Mouse (Mus musculus) heart, embryonic 16.5 days (tissue): ENCODE data around the gene Aco2. TPM values are rescaled to one million over a fixed set of nuclear protein-coding genes. Genes with fewer than 3 reads are reported as not detected.
A peak's percentile ranks its signal among the peaks of the same experiment; 100 is the strongest.

Experiments
- ATAC-seq: fragments of 200-750 bp; cut with Nextera tagmentation; replicated peaks from 2 replicates; pipeline ENCODE4 v1.8.0; 2017; ENCODE audit warnings: moderate number of reproducible peaks; ENCODE audit not compliant: insufficient read depth, low FRiP score; ENCODE audit errors: extremely low read depth
- H3K27ac ChIP-seq: fragments of 300-500 bp; sonication (generic); 2 replicates; pipeline ENCODE4 v1.5.1; 2014; ENCODE audit warnings: mild to moderate bottlenecking, low read length, control low read depth, moderate library complexity
- H3K27me3 ChIP-seq: fragments of 300-500 bp; sonication (generic); 2 replicates; pipeline ENCODE4 v1.6.1; 2014; ENCODE audit warnings: low read length, mixed read lengths; ENCODE audit not compliant: control insufficient read depth, insufficient read depth
- H3K36me3 ChIP-seq: fragments of 300-500 bp; sonication (generic); 2 replicates; pipeline ENCODE4 v1.6.1; 2014; ENCODE audit not compliant: control insufficient read depth, insufficient read depth
- H3K4me1 ChIP-seq: fragments of 300-500 bp; sonication (generic); 2 replicates; pipeline ENCODE4 v1.6.1; 2014; ENCODE audit warnings: low read length, mixed read lengths; ENCODE audit not compliant: control insufficient read depth, insufficient read depth
- H3K4me2 ChIP-seq: fragments of 300-500 bp; sonication (generic); 2 replicates; pipeline ENCODE4 v1.6.1; 2014; ENCODE audit warnings: low read depth, mild to moderate bottlenecking, control low read depth, low read length
- H3K4me3 ChIP-seq: fragments of 300-500 bp; sonication (generic); 2 replicates; pipeline ENCODE4 v1.5.1; 2014; ENCODE audit warnings: mild to moderate bottlenecking, control low read depth, low read length
- H3K9ac ChIP-seq: fragments of 300-500 bp; sonication (generic); 2 replicates; pipeline ENCODE4 v1.6.1; 2014; ENCODE audit warnings: low read length, control low read depth
- H3K9me3 ChIP-seq: fragments of 300-500 bp; sonication (generic); replicated peaks from 2 replicates; pipeline ENCODE4 v1.6.1; 2016; ENCODE audit warnings: low read length; ENCODE audit not compliant: control insufficient read depth
- WGBS: fragments of 180-500 bp; shearing (Covaris S2); extraction: QIAGEN DNeasy Blood & Tissue Kit; methylation state at CpG from one replicate; pipeline ENCODE4 v1.1.7; 2014; 5-methylcytosine and 5-hydroxymethylcytosine counted together
- polyA plus RNA-seq: library from polyadenylated mRNA; unstranded; fragments of >200 nt; fragmentation: Nextera tagmentation; extraction: Ambion mirVana; gene quantifications from 2 replicates; pipeline ENCODE4 v1.2.1, GENCODE M21; 2015

Gene Aco2
- 769 and 804 TPM in 2 replicates for polyA plus RNA-seq

- H3K4me3 ChIP-seq, result peak within 1 kb of the TSS; percentile 99
- ATAC-seq, result peak; percentile 90
- H3K9ac ChIP-seq, result peak within 1 kb of the TSS; percentile 99
- H3K36me3 ChIP-seq, result peaks cover 25% of the 10 kb centered on the region
- no peaks in the 10 kb centered on the region for H3K27me3 ChIP-seq
- H3K9me3 ChIP-seq, result no peaks in the 10 kb centered on the region
- H3K27ac ChIP-seq, result peak within 1 kb of the TSS; percentile 99
- peak within 1 kb of the TSS; percentile 96 for H3K4me2 ChIP-seq
- H3K4me1 ChIP-seq, result peaks cover 22% of the 10 kb centered on the region
- under 1% methylated on average over 53 of the region's 53 CpGs for WGBS
These were observed at the start of gene Aco2 for GRCm38 (mm10) chr15:81872262-81873136. Gene Aco2, plus strand, starts transcription at chr15:81872309.

GRCm38 (mm10) chr15:81822631-81823030 is 49.5 kb upstream of the Aco2 start:
- WGBS, result 76% methylated on average over 3 of the region's 3 CpGs
- Histone ChIP-seq H3K4me2 (no peak overlapping the region), H3K27ac (no peak overlapping the region), H3K36me3 (peaks cover 30% of the 10 kb centered on the region), H3K4me1 (no peaks in the 10 kb centered on the region), H3K27me3 (no peaks in the 10 kb centered on the region), H3K9ac (no peak overlapping the region), H3K4me3 (no peak overlapping the region), H3K9me3 (no peaks in the 10 kb centered on the region)
- no peak for ATAC-seq

- Histone ChIP-seq H3K4me1 (no peaks in the 10 kb centered on the region), H3K9ac (no peak overlapping the region), H3K4me3 (no peak overlapping the region), H3K27ac (no peak overlapping the region), H3K36me3 (peaks cover 24% of the 10 kb centered on the region), H3K27me3 (no peaks in the 10 kb centered on the region), H3K4me2 (no peak overlapping the region), H3K9me3 (no peaks in the 10 kb centered on the region)
- 77% methylated on average over 3 of the region's 3 CpGs for WGBS
- no peak for ATAC-seq
These were observed 47.3 kb upstream of the Aco2 start for GRCm38 (mm10) chr15:81824832-81825231.

- H3K27ac ChIP-seq, result no peak overlapping the region
- H3K4me3 ChIP-seq, result no peak overlapping the region
- WGBS, result 70% methylated on average over 7 of the region's 7 CpGs
- no peak overlapping the region for H3K4me2 ChIP-seq
- no peak overlapping the region for H3K9ac ChIP-seq
- no peaks in the 10 kb centered on the region for H3K9me3 ChIP-seq
- no peak for ATAC-seq
- no peaks in the 10 kb centered on the region for H3K27me3 ChIP-seq
- peaks cover 15% of the 10 kb centered on the region for H3K4me1 ChIP-seq
- peaks cover 16% of the 10 kb centered on the region for H3K36me3 ChIP-seq
These were observed 43.5 kb upstream of the Aco2 start for GRCm38 (mm10) chr15:81828426-81829207.

GRCm38 (mm10) chr15:81829208-81829580 is 42.9 kb upstream of the Aco2 start:
- H3K9ac ChIP-seq, result no peak overlapping the region
- WGBS, result 61% methylated on average over 2 of the region's 2 CpGs
- no peak for ATAC-seq
- H3K4me1 ChIP-seq, result peaks cover 20% of the 10 kb centered on the region
- H3K27me3 ChIP-seq, result no peaks in the 10 kb centered on the region
- H3K36me3 ChIP-seq, result peaks cover 12% of the 10 kb centered on the region
- no peak overlapping the region for H3K4me2 ChIP-seq
- no peaks in the 10 kb centered on the region for H3K9me3 ChIP-seq
- H3K27ac ChIP-seq, result no peak overlapping the region
- H3K4me3 ChIP-seq, result no peak overlapping the region

- peaks cover 31% of the 10 kb centered on the region for H3K4me1 ChIP-seq
- no peak overlapping the region for H3K4me2 ChIP-seq
- no peak overlapping the region for H3K4me3 ChIP-seq
- no peak overlapping the region for H3K9ac ChIP-seq
- ATAC-seq, result no peak
- WGBS, result 88% methylated on average over 4 of the region's 4 CpGs
- no peaks in the 10 kb centered on the region for H3K27me3 ChIP-seq
- no peaks in the 10 kb centered on the region for H3K9me3 ChIP-seq
- H3K36me3 ChIP-seq, result peaks cover 5% of the 10 kb centered on the region
- H3K27ac ChIP-seq, result no peak overlapping the region
These were observed 41.6 kb upstream of the Aco2 start for GRCm38 (mm10) chr15:81830530-81830929.

- H3K27me3 ChIP-seq, result no peaks in the 10 kb centered on the region
- peak overlapping the region; percentile 19; the same call in 1 of the 2 replicates for H3K4me2 ChIP-seq
- H3K36me3 ChIP-seq, result no peaks in the 10 kb centered on the region
- peak; percentile 80 for ATAC-seq
- 17% methylated on average over 24 of the region's 24 CpGs for WGBS
- H3K27ac ChIP-seq, result no peak overlapping the region
- no peaks in the 10 kb centered on the region for H3K9me3 ChIP-seq
- H3K9ac ChIP-seq, result peak overlapping the region; percentile 47; the same call in 1 of the 2 replicates
- peaks cover 39% of the 10 kb centered on the region for H3K4me1 ChIP-seq
- H3K4me3 ChIP-seq, result no peak overlapping the region
These were observed 40.8 kb upstream of the Aco2 start for GRCm38 (mm10) chr15:81831136-81831825.

GRCm38 (mm10) chr15:81832219-81832618 is 39.9 kb upstream of the Aco2 start:
- no peak overlapping the region for H3K27ac ChIP-seq
- H3K4me2 ChIP-seq, result no peak overlapping the region
- H3K27me3 ChIP-seq, result no peaks in the 10 kb centered on the region
- WGBS, result 79% methylated on average over 3 of the region's 3 CpGs
- H3K9ac ChIP-seq, result no peak overlapping the region
- H3K9me3 ChIP-seq, result no peaks in the 10 kb centered on the region
- peaks cover 47% of the 10 kb centered on the region for H3K4me1 ChIP-seq
- no peak overlapping the region for H3K4me3 ChIP-seq
- no peaks in the 10 kb centered on the region for H3K36me3 ChIP-seq
- no peak for ATAC-seq
